Mouse (Mus musculus): ENCODE results near the gene Hdac11. TPM values are rescaled to one million over a fixed set of nuclear protein-coding genes. Genes with fewer than 3 reads are reported as not detected.
"Not testable (repeated sequence)": the region's sequence is repeated elsewhere in the genome, so short reads cannot be mapped to it uniquely, and the experiment has no call there.

Gene Hdac11
- total RNA-seq (2021) = 1 to 10 TPM; 5.9 to 6.0 TPM
- long read RNA-seq, experiment 1, transcript Hdac11-201 (10 exons, 2,653 nt) = major isoform, 5 of 8 reads
- long read RNA-seq, experiment 1, partial matches to known transcripts = 0 of 8 reads
- long read RNA-seq, experiment 1, other reads (novel, unspliced or antisense) = 2 of 8 reads
- long read RNA-seq, experiment 2, partial matches to known transcripts = 1 of 6 reads
- long read RNA-seq, experiment 2, other reads (novel, unspliced or antisense) = 1 of 6 reads

DNA sequence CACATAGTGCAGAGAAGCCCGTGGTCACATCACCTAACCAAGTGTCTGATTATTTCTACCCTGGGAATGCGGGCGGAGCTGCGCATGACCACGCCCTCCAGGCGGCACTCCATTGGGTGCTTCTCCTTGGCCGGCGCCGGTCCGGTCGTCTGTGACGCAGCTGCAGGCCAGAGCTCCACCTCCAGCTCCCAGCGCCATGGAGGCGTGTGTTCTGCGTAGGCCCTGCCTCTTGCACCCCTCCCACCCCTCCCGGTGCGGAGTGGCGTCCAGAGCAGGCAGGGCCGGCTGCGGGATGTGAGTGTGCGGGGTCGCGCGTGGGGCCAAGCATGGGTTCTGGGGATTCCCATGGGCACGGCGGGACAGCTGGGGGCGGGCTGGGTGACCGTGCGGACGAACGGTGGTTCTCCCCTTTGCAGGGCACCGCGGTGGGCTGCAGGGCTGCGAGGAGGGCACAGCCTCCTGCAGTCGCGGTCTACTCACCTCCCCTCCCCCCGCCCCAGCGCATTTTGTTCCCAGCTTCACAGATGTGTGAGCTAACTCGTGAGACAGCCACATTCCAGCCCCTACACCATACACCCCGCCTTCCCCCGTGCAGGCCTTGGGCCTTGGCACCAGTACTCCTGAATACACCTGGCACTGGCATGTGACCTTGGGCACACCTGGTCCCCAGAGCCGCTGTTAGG lies at the start of gene Hdac11:
Gene Hdac11 (plus strand): TSS at position 112 of the 683 bp plus-strand sequence.
- DNase-seq = peak; percentile 91

- DNase-seq = no peak
Measured at GRCm38 (mm10) chr6:91108301-91108916, 48.1 kb upstream of the Hdac11 start.

GRCm38 (mm10) chr6:91108917-91109450 lies 47.5 kb upstream of the Hdac11 start:
- no peak for DNase-seq

DNA sequence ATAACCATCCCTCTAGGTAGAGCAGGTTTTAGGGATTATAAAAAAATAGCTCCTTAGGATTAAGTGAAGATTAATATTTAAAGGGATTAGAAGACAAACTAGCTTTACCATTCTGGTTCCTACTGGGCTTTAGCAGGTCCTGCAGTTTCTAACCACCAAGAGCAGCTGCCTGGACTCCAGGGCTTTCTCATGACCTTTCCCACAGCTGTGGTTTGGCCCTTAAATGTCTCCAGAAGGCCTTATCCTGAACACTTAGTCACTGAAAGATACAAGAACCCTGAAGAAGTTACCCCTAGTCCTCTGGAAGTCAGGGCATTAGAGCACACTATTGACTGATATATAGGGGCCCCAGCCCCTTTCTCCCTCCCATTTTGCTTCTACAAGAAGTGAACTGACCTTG lies 47.0 kb upstream of the Hdac11 start:
- no peak for DNase-seq

GRCm38 (mm10) chr6:91110323-91111020 lies 46.0 kb upstream of the Hdac11 start:
- DNase-seq = no peak

DNA sequence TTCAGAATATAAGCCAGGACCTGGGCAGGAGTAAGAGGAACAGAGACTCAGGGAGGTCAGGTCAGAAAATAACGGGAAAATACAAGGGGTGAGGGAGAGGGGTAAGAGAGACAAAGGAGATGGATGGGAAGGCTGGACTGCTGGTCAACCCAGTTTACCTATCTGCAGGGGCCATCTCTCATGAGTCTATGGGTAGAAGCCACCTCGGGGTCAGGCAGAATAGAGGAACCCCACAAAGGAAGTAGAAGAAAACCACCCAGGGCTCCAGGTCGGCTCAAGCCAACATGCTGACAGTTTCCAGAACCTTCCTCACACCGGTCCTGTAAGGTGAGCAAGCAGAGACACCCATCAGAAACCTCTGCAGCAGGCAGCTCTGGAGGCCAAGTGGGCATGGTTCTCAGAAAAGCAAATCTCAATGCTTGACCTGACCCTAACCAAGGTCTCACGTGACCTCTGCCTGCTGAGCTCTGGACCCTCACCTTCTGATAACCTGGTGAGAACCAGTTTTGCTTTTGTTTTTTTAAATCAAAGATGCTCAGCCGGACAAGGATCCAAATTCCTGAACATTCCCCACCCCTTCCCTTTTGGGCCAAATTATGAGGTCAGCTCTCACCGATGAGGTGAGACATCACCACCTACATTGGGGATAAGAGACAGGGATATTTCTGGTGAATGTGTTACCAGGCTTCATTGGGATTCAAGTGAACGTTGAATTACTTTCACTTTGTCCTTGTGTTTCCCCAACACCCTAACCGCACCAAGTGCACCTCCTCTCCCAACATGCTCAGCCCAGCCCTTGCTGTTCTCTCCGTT lies 45.1 kb upstream of the Hdac11 start:
- DNase-seq = no peak

- no peak for DNase-seq
Measured at GRCm38 (mm10) chr6:91111954-91112252, 44.6 kb upstream of the Hdac11 start.

DNA sequence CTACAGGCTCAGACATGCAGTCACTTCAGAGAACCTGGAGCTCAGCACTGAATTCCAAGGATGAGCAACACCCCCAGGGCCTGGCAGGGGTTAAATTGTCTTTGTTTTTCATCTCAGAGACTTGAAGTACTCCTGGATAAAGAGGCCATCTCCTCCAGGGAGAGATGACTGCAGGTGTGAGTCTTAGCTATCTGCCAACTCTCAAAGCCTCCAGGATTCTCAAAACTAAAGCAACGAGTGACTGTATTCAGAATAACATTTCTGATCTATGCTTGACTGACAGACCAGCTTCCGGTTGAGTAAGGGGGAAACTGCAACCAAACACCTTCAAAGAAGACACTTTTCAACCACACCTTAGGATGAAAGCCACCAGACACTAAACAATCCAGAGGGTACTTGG lies 41.7 kb upstream of the Hdac11 start:
- DNase-seq = no peak

GRCm38 (mm10) chr6:91115158-91115557 lies 41.3 kb upstream of the Hdac11 start:
- DNase-seq = no peak

- DNase-seq = no peak
Measured at GRCm38 (mm10) chr6:91115863-91116243, 40.6 kb upstream of the Hdac11 start.

DNA sequence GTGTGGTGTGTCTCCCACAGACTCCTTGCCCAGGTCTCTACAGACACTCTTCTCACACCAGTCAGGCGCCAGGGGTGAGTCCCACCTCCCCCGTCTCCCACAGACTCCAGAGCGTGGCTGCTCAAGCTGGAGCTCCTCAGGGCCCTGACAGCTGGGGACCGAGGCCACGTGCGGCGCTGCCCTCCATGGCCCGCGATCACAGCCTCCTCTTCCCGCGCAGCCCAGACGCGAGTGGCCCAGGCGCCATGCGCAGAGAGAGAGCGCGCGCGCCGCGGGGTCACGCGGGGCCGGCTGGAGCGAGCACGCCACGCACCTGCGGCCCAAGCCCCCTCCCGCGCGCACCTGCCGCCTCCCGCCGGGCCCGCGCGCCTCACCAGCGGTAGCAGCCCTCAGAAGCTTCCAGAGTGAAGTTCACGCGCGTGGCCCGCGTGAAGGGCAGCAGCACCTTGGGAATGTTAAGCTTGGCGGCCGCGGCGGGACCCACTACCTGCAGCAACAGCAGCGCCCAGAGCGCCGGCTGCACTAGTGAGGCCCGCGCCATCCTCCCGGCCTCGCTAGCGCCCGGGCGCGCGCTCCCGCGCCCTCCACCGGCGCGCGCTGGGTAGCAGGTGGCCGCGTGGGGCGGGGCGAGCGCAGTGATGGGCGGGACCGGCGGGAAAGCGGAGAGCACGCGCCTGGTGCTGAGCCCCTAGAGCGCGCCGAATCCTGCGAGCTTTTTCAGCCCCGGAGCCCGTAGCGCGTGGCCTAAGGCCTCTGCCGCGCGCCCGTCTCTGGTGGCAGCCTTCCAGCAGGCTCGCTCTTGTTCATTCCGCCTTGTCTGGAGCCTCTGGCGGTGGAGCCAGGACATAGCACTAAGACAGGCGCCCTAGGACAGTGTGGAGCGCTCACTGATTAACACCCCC lies 40.0 kb upstream of the Hdac11 start, which contains the start of gene Nup210:
Gene Nup210 (minus strand): TSS at position 586 of the 902 bp plus-strand sequence.
- DNase-seq = peak; percentile 93

GRCm38 (mm10) chr6:91117149-91117548 lies 39.3 kb upstream of the Hdac11 start:
- no peak for DNase-seq

DNA sequence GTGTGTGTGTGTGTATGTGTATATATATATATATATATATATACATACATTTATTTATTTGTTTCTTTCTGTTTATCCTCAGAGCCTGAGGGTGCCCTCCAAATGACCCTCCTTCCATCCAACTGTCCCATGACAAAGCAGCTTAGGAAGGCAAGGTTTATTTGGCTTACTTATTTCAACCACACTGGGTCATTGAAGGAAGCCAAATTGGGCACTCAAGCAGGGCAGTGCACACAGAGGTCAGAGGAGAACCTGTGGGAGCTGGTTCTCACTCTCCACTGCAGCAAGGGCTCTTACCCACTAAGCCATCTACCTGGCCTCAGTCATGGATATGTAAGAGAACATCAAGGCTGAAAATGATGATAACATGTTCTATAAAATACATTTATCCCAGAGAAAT lies 37.9 kb upstream of the Hdac11 start:
- DNase-seq = no peak

DNA sequence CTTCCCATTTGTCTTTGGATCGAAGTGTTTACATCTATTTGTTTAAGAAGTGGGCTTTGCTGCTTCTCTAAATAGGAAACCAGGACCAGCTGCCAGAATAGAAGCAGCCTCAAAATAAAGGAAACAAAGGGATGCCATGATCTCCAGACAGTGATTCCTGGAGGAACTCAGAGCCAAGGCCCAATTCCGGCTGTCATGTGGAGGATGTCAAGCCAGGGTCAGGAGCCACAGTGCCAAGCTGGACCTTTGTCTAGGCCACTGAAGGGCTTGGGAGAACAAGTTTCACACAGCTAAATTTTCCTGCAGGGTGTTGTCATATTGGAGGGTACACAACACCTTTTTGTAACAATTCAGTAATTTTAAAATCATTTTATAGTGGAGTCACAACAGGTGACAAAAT lies 36.3 kb upstream of the Hdac11 start:
- no peak for DNase-seq

GRCm38 (mm10) chr6:91121089-91121488 lies 35.4 kb upstream of the Hdac11 start:
- DNase-seq = not testable (repeated sequence)

- no peak for DNase-seq
Measured at GRCm38 (mm10) chr6:91123453-91123852, 33.0 kb upstream of the Hdac11 start.

GRCm38 (mm10) chr6:91124286-91125227 lies 31.9 kb upstream of the Hdac11 start:
- no peak for DNase-seq

DNA sequence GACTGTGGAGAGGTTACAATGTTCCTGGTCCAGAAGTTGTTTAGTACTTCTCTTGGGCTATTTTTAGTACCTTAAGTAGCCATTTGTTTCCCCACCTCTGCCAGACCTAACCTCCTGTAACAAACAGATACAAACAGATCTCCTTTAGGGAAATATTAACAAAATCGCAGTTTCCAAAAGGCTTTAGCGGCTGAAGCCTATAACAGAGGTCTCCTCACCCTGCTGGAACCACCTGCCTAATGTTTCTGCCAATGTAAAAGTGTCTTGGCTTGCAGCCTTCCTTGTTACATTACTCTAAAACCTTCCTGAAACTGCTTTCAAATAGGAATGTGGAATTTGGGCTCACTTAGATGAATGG lies 31.3 kb upstream of the Hdac11 start:
- no peak for DNase-seq

DNA sequence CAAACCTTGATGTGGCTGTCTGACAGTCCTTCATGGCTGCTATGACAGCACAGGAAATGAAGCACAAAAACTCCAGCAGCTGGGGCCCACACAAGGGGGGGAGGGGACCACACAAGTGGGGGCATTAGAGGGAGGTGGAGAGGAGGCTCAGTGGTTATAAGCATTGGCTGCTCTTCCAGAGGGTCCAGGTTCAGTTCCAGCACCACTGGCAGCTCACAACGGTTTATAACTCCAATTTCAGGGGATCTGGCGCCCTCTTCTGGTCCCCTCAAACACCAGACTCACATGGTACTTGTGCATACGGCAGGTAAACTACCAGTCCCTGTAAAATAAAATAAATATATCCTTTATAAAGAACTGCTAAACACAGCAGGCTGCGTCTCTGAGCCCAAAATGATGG lies 27.5 kb upstream of the Hdac11 start:
- no peak for DNase-seq

GRCm38 (mm10) chr6:91130856-91131255 lies 25.6 kb upstream of the Hdac11 start:
- no peak for DNase-seq

All from gastrocnemius, postnatal 25 days (tissue).